Mouse (Mus musculus) heart, adult 2 months (tissue): Measurements from ENCODE around the gene Tnrc6b.

Experiments used
- CTCF ChIP-seq: fragments of 200-600 bp; IDR thresholded peaks from 2 replicates; pipeline ENCODE4 v1.8.1; 2022; ENCODE audit warnings: antibody characterized with exemption, mild to moderate bottlenecking, moderate library complexity
- EP300 ChIP-seq: fragments of 200-500 bp; IDR thresholded peaks from 2 replicates; pipeline ENCODE4 v1.6.1; 2011; ENCODE audit warnings: low read depth, low read length, control low read depth; ENCODE audit not compliant: insufficient read depth

DNA sequence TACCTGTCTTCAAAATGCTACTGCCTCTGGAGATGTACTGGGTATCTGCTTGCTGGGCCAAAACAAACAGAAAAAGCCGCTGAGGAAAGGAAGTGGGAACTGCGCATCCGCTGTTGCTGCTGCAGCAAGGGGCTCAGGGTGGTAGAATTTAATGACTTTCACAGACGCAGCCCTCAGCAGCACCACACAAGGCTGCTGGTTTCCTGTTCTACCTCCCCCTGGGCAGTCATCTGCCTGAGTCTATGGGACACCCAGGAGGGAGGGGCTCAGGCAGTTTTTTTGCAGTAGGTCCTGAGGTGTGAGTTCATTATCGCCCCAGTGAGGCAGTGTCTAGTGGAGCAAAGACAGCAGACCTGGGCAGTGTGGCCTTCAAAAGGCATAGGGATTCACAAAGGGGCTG, 13.5 kb upstream of the Tnrc6b start:
- no peak for TF ChIP-seq EP300
- TF ChIP-seq CTCF, result no peak
